Mouse (Mus musculus) Muller cell, postnatal 12 days (primary cell): ENCODE data around the gene Ggact.

Experiments
- DNase-seq: peaks from one replicate; pipeline ENCODE4 v3.0.0-alpha.2; 2015; ENCODE audit errors: inconsistent ontology term

Ggact gene

DNA sequence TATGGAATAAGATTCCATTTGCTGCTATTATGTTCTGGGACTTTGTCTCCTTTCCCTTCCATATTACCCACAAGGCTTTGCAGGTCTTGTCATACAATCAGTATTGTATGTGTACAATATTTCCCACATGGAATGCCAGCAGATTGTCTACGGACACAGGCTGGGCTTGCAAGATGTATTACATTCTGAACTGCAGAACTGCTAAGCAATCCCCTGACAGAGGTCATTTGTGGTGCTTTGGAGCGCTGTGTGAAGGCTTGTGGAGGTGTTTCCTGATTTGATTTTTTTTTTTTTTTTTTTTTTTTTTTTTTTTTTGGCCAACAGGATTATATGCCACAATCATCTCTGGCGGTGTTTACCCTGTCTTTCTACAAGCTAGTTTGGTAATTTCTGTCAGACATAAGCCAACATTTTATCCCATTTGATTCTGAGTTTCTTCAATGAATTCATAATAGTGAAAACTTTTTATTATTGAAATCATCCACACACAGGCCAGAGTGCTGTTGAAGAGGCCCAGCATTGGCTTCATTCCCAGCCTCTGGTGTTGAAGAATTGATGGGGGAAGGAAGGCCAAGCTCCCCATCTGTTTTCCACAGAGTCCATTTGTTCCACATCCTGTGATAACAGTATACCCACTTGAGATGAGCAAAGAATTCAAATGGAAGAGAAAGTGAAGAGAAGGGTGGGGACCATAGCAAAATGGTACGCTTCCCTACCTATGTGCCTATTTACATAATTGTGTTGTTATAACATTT, 45.8 kb downstream of the Ggact start:
- DNase-seq = no peak

DNA sequence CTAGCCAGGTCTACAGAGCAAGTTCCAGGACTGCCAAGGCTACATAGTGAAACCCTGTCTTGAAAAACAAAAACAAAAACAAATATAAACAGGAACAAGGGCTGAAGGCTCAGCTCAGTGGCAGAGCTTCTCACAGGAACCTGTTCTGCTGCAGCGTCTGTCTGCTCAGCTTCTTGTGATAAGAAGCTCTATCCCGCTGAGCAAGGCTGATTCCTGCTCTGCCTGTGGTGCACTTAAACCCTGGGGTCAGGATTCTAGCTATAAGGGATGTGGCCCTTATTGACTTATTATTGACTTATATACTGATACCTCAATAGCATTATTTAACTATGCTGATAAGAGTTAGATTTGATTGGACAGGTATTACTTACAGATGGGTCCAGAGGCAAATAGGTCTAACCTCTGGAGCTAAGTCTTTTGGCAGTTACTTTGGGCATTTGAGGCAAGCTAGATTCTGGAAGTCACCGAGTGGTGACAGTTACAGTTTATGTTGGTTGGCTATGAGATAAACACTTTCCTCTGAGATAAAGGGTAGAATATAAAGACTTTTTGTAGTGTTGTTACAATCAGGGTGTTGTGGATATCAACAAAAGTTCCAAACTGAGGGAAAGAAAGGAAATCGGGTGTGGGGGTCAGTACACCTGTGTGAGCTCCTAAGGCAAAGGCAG, 48.0 kb downstream of the Ggact start:
- no peak for DNase-seq

DNA sequence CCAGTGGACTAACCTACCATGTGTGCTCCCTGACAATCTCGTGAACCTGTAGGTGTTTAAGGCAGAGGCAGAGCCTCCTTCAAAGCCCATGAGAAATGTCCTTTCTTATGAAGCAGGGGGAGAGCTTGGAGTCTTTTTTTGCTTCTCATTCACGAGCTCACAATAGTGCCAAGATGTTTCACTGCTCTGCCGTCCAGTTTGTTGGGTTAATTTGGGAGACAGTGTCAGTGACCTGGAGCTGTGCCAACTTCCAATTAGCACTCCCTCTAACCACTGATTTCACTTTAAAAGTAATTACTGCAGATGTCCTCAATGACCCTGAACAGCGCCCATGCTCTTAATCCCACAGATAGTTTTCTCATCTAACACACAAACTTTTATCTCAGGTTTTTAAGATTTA, 50.9 kb downstream of the Ggact start:
- DNase-seq = peak; percentile 83

DNA sequence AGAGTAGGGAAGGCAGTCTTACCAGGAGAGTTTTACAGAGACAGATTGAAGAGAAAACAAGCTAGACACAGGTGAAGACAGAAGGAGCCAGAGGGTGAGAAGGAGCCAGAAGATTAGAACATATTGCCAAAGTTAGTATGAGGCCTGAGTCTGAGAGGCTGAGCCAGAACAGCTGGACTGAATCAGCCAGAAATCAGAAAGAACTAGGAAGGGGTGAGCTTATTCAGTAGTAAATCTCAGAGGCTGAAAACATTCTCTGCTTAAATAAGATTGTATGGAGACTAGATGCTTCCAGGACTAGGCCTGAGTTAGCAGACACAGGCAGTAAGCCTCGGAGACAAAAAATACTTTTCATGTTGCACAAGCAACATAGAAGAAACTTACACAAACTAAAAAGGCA, 53.8 kb downstream of the Ggact start:
- no peak for DNase-seq

DNA sequence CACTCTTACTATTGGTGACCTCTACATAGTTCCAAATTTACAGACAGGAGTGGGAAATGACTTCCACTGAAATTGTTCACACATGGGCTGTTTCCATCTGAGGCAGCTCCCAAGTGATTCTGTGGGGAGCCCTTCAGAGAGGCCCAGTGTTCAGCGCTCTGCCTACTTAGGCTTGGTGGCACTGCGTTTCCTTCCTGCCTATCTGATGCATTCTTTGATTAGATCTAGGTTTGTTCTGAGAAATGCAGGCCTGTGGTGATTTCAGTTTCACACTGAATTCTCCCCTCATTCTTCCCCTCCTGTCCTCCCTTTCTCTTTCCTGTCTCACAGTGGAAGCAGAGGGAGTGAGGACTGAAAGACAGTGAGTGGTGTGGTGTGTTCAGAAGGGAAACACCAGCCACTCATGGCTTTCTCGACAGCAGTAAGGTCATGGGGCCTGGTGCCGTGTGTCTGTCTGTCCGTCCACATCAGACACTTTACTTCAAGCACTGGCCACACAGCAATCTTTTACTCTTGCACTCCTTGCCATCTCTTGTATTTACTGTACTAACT, 61.0 kb downstream of the Ggact start:
- DNase-seq = no peak

DNA sequence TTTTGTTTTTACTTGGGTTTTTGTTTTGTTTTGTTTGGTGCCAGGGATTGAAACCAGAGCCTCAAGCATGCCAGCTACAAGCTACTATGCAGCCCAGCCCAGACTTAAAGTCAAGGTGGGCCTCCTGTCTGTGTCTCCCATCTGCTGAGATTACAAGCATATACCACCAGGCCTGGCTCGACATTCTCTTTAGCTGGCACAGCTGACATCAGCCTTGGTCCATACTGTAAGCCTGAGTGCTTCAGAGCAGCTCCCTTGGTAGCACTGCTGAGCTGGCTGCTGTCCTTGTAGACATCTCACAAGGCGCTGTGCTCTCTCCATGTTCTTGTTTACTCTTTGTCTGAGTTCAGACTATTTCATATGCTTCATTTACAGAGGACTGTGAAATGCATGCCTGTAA, 76.5 kb downstream of the Ggact start:
- DNase-seq = no peak

DNA sequence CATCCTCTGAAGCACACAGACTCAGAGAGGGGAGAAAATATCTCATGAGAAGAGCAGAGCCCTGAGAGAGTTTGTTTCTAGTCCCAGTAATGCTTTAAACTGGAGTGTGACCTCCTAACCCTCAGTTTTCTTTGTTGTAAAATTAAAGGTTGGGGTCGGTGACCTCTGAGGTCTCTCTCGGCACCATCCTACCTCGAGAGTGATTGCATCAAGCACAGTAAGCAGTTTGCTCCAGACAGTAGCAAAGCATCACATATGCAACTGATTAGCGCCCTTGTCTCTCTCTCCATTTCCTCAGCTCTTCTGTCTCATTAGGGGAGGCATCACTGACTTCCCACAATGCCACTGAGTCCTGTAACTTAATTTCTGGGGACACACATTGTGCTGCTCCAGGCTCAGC, 77.3 kb downstream of the Ggact start:
- peak; percentile 34 for DNase-seq

DNA sequence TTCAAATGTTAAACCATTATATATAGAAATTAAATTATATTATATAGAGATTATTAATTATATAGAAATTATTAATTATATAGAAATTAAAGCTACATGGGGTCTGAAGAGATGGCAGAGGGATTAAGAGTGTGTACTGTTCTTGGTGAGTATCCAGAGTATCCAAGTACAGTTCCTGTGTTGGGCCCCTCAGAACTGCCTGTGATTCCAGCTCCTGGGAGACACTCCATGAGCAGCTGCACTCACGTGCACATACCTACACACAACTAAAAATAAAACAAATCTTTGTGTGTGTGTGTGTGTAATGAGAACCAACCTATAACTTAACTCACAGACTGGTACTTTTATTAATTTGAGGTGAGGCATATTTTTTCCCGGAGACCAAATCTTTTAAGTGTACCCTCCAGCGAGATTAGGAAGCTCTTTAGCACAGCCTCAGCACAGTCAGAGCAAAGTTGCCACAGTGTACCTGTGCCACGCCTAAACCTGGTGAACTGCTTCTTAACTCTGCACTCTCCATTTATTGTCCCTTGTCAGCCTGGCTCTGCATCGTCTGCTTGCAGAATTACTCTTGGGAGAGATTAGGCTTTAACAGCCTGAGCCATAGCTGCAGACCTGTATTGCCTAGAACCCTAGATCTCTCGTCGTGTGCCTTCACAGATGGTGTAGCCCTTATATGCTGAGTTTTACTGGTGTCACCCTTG, 77.9 kb downstream of the Ggact start:
- DNase-seq = no peak

DNA sequence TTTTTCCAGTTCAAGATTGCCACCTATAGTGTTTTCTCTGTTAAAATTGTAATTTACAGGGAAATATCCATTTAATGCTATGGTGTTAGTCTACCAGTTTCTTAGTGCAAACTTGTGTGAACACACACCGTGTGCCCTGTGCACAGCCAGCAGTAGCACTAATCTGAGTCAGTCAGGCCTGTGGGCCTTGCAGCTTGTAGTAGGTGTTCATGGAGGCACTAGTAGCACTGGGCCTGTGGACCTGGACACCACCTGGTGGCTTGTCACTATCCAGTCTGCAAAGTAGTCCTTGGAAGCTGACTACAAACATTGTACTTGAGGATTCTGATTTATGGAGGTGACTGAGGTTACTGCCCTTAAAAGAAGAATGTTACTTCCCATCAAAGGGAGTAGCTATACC, 78.8 kb downstream of the Ggact start:
- DNase-seq = no peak

DNA sequence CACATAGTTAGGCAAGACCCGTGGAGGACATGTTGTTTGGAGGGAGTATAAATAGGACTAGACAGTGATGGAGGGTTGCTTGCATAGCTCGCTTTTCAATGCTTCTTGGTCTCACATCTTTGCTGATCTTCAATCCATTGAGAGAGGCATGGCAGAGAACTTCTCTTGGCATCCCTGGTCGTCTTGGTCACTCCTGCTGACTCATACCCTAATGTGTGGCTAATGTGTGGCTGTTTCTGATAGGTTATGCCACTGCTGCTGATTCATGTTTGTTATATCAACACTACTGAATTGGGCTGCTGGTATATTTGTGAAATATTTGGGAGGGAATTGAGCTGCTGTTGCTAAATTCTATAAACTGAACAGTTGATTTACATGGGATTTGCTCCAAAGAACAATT, 79.9 kb downstream of the Ggact start:
- peak; percentile 4 for DNase-seq

DNA sequence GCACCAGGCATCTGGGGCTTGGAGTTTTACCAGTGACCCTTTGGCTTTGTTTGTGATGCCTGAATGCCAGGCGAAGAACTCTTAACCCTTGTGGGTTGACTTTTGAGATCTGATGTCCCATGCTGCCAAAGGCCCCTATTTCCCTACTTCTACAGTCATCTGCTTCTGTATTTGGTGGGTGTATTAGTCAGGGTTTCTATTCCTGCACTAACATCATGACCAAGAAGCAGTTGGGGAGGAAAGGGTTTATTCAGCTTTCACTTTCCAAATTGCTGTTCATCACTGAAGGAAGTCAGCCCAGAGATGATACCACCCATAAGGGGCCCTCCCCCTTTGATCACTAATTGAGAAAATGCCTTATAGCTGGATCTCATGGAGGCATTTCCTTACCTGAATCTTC, 83.1 kb downstream of the Ggact start:
- DNase-seq = no peak

DNA sequence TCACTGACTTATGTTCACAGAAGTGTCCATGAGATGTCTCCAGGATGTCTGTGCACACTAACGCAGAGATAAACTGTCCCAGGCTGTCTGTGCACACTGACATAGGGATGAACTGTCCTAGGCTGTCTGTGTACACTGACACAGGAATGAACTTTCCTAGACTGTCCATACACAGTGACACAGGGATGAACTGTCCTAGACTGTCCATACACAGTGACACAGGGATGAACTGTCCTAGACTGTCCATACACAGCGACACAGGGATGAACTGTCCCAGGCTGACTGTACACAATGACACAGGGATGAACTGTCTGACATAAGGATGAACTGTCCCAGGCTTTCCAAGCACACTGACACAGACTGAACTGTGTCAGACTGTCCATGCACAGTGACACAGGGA, 88.1 kb downstream of the Ggact start:
- no peak for DNase-seq

DNA sequence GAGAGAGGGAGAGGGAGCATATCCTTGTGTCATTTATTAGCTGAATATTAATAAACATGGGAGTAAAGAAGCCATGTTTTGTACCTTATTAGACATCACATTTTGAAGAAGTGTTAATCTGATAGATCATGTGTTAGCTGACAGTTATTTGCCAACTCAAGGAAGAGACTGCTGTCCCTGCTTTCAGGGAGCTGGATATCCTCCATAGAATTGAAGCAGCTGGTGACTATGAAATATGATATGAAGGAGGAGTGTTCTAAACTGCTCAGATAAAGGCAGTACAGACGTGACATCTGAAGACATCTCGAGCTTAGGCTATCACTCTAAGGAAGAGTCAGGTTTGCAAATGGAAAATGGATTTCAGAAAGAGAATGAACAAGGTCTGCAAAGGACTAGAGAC, 89.8 kb downstream of the Ggact start:
- DNase-seq = no peak

DNA sequence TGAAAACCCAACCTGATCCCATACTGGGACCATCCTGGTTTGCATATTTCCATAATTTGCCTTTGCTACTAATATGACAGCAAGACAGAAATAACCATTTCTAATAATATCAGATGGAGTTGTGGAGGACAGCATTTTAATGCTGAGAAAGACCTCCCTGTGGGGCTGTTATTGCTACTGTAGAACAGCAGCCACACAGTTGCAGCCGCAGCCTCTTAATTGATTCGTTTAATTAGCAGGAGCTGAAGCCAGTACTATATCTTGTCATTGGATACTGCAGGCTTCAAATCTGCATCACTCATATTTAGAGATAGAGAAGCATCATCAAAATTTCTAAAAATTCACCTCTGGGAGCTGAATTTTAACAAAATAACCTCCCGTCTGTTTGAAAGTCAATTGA, 92.6 kb downstream of the Ggact start:
- no peak for DNase-seq

DNA sequence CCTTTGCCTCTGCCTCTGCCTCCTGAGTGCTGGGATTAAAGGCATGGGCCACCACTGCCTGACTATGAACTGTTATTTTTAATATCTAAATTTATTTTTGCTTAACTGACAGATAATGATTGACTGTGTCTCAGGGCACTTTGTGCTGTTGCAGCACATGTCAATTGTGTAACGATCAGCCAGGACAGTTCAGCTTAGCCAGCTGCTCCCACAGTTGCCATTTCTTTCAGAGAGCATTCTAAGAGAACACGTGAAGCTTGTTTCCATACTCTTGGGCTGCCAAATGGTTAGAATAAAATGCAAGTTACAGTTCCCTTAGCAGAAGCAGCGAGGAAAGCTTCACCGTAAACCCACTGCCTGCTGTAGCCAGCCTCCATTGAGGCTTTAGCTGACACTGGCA, 113.3 kb downstream of the Ggact start:
- DNase-seq = no peak

DNA sequence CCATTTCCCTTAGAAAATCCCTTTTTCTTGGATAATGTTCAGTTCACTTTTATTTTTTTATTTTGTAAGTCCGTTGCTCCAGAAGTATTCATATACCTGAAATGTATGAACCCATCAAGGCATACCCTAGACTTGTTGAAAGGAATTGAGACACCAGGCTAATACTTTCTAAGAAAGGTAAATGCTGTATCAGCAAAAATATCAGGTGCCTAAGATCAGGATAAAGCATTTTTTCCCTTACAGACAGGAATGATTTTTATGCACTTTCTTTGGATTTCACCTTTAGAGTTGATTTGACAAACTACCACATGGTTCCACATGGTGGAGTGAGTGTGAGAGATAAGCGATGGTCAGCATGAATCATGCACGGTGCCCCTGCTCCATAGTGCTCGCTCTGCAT, 120.2 kb downstream of the Ggact start:
- no peak for DNase-seq

DNA sequence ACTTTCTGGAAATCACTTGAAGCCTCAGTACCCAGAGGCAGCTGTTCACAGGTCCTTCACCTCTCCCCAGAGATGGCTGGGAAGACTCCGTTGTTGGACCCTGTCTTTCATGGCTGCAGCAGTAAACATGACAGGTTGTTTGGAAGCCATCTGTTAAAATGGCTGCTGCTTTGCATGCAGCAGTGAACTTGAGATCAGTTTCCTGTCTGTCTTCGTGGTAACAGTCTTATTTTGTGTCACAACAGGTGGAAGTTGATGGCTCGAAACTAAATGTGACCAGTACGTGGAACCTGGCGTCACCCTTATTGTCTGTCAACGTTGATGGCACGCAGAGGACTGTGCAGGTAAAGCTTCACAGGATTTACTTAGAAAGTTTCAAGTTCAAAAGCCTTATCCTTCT, 123.4 kb downstream of the Ggact start:
- DNase-seq = no peak

DNA sequence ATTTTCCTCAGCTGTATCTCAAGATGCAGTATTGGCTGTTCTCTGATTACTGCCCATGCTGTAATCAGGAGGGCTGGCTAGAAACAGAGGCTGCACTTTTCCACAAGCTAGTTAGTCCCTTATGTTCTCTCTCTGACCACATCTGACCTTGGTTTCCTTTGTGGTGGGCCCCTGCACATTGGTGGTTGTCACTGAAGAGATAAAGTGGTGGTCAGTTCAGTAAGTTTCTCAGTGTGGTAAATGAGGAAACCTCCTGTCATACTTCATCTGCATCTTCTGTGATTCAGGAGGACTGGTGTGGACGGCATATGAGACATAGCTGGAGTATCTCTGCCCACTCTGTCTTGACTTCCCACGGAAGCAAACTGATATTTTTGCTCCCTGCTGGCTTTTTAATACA, 125.4 kb downstream of the Ggact start:
- DNase-seq = peak; percentile 20

DNA sequence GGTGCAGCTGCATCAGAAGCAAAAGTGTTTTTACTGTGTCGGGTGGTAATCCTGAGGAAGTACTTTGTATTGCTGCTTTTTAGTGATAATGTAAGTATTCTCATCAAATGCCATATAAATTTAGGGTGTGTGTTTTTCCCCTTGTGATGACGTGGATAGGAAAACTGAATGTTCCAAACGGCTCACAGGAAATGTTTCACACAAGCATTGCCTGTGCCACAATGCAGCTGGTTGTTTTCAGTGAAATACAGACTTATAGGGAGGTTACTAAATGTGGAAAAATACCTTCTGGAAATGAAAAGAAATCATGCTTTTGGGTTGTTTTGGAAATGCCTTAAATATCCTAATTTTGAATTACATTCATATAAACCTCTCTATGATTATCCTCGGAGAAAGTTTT, 128.9 kb downstream of the Ggact start:
- no peak for DNase-seq

DNA sequence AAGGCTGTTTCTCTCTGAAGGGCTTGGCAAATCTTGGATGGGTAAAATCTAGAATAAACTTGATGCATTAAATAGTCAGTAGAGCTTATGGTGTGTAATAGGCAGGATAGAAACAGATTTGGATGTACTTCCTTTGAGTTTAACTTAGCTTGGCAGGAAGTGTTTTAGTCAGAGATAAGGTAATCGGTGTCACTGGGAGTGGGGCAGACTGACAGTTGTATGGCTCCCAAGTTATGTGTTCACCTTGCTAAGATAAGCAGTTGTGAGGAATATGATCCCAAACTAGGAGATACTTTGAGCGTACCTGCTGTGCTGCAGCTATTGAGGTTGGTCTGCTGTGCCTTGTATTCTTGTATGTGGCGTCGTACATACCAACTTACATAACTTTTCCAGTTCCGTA, 147.1 kb downstream of the Ggact start:
- DNase-seq = no peak
